Mouse (Mus musculus): ENCODE data around the gene Plxna2. TPM values are rescaled to one million over a fixed set of nuclear protein-coding genes. Genes with fewer than 3 reads are reported as not detected.

Plxna2 gene
- total RNA-seq, 1 experiment from 2014 or later: 15.2 TPM

DNA sequence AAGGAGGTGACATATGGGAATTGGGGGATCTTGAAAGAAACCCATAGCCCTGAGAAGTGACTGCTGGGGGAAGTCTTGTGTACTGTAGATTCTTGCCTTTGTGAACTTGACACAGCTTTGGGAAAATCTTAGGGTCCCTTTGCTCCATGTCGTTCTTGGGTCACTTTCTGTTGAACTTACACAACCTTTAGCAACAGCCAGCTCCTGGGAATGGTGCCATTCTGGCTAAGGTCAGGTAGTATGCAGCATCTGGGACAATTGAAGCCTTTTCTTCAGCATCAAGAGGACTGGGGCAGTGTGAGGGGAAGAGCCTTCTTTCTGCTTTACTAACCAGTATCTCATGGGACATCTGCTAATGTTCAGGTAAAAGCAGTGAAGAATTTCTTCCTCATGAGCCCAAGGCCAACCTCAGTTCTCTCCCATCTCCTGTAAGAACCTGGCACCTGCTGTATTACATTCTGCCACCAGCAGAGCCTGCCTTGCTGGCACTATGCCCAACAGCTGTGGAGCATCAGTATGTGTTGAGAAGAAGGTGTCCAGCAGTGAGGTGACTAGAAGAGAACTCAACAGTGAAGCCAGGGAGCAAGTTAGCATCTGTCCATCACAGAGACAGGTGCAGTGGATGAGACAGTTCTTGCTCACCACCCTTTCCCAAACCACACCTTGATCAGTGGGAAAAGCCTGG lies 86.3 kb downstream of the Plxna2 start:
- DNase-seq: peak; percentile 54

- DNase-seq: no peak
Measured at GRCm38 (mm10) chr1:194706566-194706965, 88.5 kb downstream of the Plxna2 start.

GRCm38 (mm10) chr1:194712373-194712772 lies 94.4 kb downstream of the Plxna2 start:
- no peak for DNase-seq

GRCm38 (mm10) chr1:194714138-194715031 lies 96.4 kb downstream of the Plxna2 start:
- no peak for DNase-seq

- peak; percentile 26 for DNase-seq
Measured at GRCm38 (mm10) chr1:194717451-194717874, 99.4 kb downstream of the Plxna2 start.

GRCm38 (mm10) chr1:194720406-194720805 lies 102.4 kb downstream of the Plxna2 start:
- DNase-seq: no peak

- no peak for DNase-seq
Measured at GRCm38 (mm10) chr1:194721260-194721659, 103.2 kb downstream of the Plxna2 start.

GRCm38 (mm10) chr1:194722329-194722728 lies 104.3 kb downstream of the Plxna2 start:
- DNase-seq: peak; percentile 79

DNA sequence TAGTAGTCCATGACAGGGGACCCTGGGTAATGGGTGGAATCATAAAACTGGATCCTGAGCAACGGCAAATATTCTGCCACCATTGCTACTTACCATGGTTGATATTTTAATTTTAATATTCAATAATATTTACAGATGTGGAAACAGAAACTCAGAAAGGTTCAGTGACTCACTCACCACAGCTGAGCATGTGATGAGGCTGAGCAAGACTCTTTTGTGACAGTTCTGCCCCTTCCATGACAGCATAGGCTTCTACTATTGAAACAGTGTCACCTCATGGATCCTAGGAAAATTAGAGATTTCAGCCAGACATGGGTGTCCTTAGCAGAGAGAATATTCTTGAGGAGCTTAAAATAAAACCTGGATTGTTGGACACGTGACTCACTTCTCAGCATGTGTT lies 116.8 kb downstream of the Plxna2 start:
- DNase-seq: no peak

DNA sequence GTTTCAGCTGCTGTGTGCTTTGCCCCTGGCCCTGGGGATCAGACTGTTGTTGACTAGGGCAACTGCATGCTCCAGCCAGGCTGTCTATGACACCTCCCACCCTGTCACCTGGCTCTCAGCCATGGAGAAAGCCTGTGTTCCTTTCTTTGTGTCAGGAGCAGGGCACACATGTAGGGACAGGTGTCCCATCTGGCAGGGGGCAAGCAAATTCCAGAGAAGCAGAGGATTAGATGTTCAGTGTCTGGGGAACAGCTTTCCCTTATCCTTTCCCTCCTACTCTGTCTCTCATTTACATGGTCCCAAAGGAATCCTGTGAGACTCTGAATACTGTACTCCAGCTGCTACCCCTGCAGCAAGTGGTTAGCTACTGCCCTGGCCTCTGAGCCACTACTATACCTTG lies 121.9 kb downstream of the Plxna2 start:
- DNase-seq: peak; percentile 15

- no peak for DNase-seq
Measured at GRCm38 (mm10) chr1:194742901-194743422, 124.9 kb downstream of the Plxna2 start.

DNA sequence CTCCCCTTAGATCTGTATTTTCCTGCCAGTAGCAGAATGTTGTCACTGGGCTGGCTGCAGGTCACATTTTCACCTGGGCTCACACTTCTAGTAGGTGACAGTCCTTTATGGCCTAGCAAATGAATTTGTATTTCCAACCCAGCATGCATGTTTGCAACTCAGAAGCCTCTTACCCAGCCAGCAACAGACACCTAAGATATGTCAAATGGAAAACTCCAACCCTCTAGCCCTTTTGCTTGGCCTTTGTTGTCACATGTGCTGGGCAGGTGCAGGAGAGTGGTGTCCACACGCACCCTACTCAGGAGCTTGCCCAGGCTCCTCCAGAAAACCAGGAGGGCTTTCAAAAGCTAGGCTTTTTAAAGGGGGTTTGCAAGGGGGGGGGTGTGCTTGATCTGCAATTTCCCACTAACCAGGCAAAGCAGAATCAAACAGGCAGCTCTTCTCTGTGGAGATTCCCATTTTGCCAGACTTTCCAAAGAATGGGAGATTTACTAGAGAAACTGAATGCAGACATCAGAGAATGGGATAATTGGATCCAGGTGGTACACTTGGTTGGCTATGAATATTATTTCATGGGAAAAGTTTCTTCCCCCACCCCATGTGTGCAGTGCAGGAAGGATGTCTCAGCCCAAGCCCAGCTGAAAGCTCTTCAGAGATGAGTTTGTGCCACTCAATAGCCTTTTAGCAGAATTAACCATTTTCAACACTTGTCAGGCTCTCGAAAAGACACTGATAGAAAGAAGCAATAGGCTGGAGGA lies 127.3 kb downstream of the Plxna2 start:
- DNase-seq: no peak

- DNase-seq: peak; percentile 75
Measured at GRCm38 (mm10) chr1:194746332-194747249, 128.6 kb downstream of the Plxna2 start.

GRCm38 (mm10) chr1:194747258-194747657 lies 129.2 kb downstream of the Plxna2 start:
- no peak for DNase-seq

GRCm38 (mm10) chr1:194753168-194753567 lies 135.2 kb downstream of the Plxna2 start:
- DNase-seq: peak; percentile 59

DNA sequence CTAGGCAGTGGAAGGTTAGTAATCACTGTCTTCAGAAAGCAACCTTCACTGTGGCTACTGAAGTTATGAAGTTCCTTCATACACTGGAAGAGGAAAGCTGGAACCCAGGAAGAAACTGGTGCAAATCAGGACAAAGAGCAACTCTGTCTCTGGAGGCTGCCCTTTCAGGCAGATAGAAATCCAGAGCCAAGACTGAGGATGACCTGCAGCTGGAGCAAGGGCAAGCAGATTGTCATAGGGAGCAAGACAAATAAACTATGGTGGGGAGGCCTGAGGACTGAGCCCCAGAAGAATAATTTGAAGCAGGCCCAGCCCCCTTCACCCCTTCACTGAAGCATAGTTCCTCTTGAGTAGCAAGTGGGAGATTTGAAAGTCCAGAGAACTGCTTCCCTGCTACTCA lies 138.0 kb downstream of the Plxna2 start:
- DNase-seq: no peak

DNA sequence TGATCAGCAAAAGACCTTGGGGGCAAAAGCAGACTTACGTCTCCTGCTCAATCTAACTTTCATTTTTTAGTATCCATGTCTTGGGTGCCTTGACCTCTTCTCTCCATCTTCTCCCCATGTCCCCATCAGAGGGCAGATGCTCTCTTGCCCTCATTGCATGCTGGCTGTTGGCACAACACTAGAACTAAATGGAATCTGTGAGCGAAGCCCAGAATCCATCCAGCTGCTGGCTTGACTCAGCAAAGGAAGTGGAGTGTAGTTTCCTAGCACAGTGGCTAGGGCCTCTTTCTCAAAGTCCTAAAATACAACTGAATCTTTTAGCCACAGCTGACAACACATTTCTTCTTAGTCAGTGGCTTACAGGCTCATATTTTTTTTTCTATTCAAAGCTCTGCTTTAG lies 138.4 kb downstream of the Plxna2 start:
- peak; percentile 8 for DNase-seq

- no peak for DNase-seq
Measured at GRCm38 (mm10) chr1:194756863-194757262, 138.8 kb downstream of the Plxna2 start.

DNA sequence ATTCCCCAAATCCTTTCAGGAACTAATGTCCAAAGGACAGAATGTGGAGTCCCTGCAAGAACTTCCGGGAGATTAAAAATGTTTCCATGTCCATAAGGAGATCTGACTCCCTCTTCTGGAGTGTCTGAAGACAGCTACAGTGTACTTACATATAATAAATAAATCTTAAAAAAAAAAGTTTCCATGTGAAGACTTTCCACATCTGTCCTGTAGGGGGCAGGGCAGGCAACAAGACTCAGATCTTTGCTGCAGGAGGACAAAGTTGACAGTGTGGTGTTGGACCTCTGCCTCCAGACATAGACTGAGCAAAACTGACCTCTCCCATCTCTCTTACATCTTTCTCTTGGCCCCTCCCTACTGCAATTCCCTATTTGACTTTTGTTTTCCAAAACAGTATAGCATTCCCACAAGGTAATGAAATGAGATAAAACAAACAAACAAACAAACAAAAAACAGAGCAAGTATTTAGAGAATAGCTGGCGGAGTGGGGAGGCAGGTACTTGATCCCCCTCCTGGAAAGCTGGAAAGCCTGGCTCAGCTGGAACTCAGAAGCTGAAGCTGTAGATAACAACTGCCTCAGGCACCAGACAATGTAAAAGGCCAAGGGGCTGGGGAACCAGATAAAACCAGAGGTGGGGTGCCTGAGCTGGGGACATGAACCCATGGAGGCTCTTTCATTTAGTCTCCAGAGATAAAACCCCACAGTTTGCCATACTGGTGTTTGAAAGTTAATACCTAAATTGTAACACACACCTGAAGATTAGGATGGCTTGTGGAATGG lies 143.6 kb downstream of the Plxna2 start:
- peak; percentile 41 for DNase-seq

GRCm38 (mm10) chr1:194762896-194763295 lies 144.9 kb downstream of the Plxna2 start:
- DNase-seq: no peak

Measured in adrenal gland, postnatal 14 days (tissue).